14 mouse cellular contexts compared by ENCODE assay signal in genomic region chr10:86735036-86735435, GRCm38 (mm10). TPM values are rescaled to one million over a fixed set of nuclear protein-coding genes. Genes with fewer than 3 reads are reported as not detected.
DNase-seq lines count a peak whose midpoint lies in the region.
"Had no signal": no experiment of that assay in that cellular context is flagged by ENCODE, and none has a peak within 500 bp of the region (broad histone marks: within the 10 kb centered on the region; RNA-seq: fewer than 3 reads in every experiment).

No protein-coding gene starts in this region.

- DNase-seq in heart, adult 11 months = peak; percentile 52
- no peak for DNase-seq in heart, adult 9 months (ENCODE audit: low spot score in 2 of 2)
- peak; percentile 24 for DNase-seq in thymus, postnatal 4 days
- DNase-seq in thymus, adult 18-20 months = no peak
- peak; percentile 29 for DNase-seq in forelimb bud, embryonic 11.5 days (ENCODE audit: low read depth, low spot score)
- DNase-seq in frontal cortex, postnatal 36 days (ENCODE audit: low spot score in 2 of 2) = no peak
- no peak for DNase-seq in adrenal gland, postnatal 4 days (ENCODE audit: low spot score in 2 of 2)
- DNase-seq: adrenal gland, postnatal 25 days; kidney, adult 2 months; lung, postnatal 10 days; thymus, postnatal 36 days had no signal

RNA-seq across cellular contexts. Expression of gene Gm49358, which starts 28.7 kb away (rescaled TPM):
- total RNA-seq in adrenal gland, postnatal 4 days (2021) = 1 to 10 TPM; 4.8 to 6.2 TPM
- total RNA-seq: common myeloid progenitor, adult 5-6 weeks; granulocyte monocyte progenitor cell, adult 5-6 weeks; megakaryocyte-erythroid progenitor cell, adult 5-6 weeks had no signal

RNA-seq across cellular contexts. Expression of gene Ttc41, which starts 29.4 kb away (rescaled TPM):
- 1 to 10 TPM; 2.8 to 4.3 TPM for total RNA-seq in adrenal gland, postnatal 4 days (2021)

RNA-seq across cellular contexts. Expression of gene Hsp90b1, which starts 29.7 kb away (rescaled TPM):
- total RNA-seq in adrenal gland, postnatal 4 days (2021) = 100 to 1,000 TPM; 505 to 525 TPM

RNA-seq across cellular contexts. Expression of gene Nt5dc3, which starts 43.8 kb away (rescaled TPM):
- 10 to 100 TPM; 23.4 to 25.5 TPM for total RNA-seq in adrenal gland, postnatal 4 days (2021)

Comparison
In these comparisons a context has a peak if more than half of its experiments do, and no peak if none do; other contexts are left out.
1. DNase-seq: peak in heart, adult 11 months (single experiment), thymus, postnatal 4 days (single experiment) and forelimb bud, embryonic 11.5 days (single experiment); none in heart, adult 9 months (0 of 2), thymus, adult 18-20 months (0 of 2), frontal cortex, postnatal 36 days (0 of 2) and adrenal gland, postnatal 4 days (0 of 2).